Mouse (Mus musculus) hindbrain, embryonic 16.5 days (tissue): ENCODE data around the gene Masp2. TPM values are rescaled to one million over a fixed set of nuclear protein-coding genes. Genes with fewer than 3 reads are reported as not detected.

Experiments
- ATAC-seq: fragments of 200-750 bp; cut with Nextera tagmentation; 2 replicates; pipeline ENCODE4 v1.8.0; 2017; ENCODE audit warnings: moderate TSS enrichment, moderate library complexity
- H3K27ac ChIP-seq: fragments of 300-500 bp; sonication (generic); 2 replicates; pipeline ENCODE4 v1.5.1; 2014; ENCODE audit warnings: low read depth, mild to moderate bottlenecking, control low read depth, low read length, moderate library complexity
- H3K27me3 ChIP-seq: fragments of 300-500 bp; sonication (generic); replicated peaks from 2 replicates; pipeline ENCODE4 v1.6.1; 2014; ENCODE audit warnings: low read length; ENCODE audit not compliant: control insufficient read depth, insufficient read depth
- H3K36me3 ChIP-seq: fragments of 300-500 bp; sonication (generic); 2 replicates; pipeline ENCODE4 v1.6.1; 2014; ENCODE audit warnings: mild to moderate bottlenecking, low read length, moderate library complexity, mixed read lengths; ENCODE audit not compliant: control insufficient read depth, insufficient read depth
- H3K4me1 ChIP-seq: fragments of 300-500 bp; sonication (generic); 2 replicates; pipeline ENCODE4 v1.6.1; 2014; ENCODE audit warnings: low read depth, low read length; ENCODE audit not compliant: control insufficient read depth, insufficient read depth
- H3K4me2 ChIP-seq: fragments of 300-500 bp; sonication (generic); 2 replicates; pipeline ENCODE4 v1.6.1; 2014; ENCODE audit warnings: mild to moderate bottlenecking, low read length, control low read depth, moderate library complexity
- H3K4me3 ChIP-seq: fragments of 300-500 bp; sonication (generic); 2 replicates; pipeline ENCODE4 v1.5.1; 2014; ENCODE audit warnings: mild to moderate bottlenecking, low read length, control low read depth, moderate library complexity
- H3K9ac ChIP-seq: fragments of 300-500 bp; sonication (generic); 2 replicates; pipeline ENCODE4 v1.6.1; 2014; ENCODE audit warnings: low read depth, mild to moderate bottlenecking, control low read depth, low read length, moderate library complexity
- H3K9me3 ChIP-seq: fragments of 300-500 bp; sonication (generic); 2 replicates; pipeline ENCODE4 v1.6.1; 2014; ENCODE audit warnings: mild to moderate bottlenecking, low read length, moderate library complexity; ENCODE audit not compliant: control insufficient read depth
- WGBS: fragments of 180-500 bp; shearing (Covaris S2); extraction: QIAGEN DNeasy Blood & Tissue Kit; methylation state at CpG from one replicate; pipeline ENCODE4 v1.1.7; 2014; 5-methylcytosine and 5-hydroxymethylcytosine counted together
- polyA plus RNA-seq: library from polyadenylated mRNA; unstranded; fragments of >200 nt; fragmentation: Nextera tagmentation; extraction: Ambion mirVana; gene quantifications from 2 replicates; pipeline ENCODE4 v1.2.1, GENCODE M21; 2015

Masp2 gene
- polyA plus RNA-seq, 1 experiment from 2014 or later: 0.95 TPM

DNA sequence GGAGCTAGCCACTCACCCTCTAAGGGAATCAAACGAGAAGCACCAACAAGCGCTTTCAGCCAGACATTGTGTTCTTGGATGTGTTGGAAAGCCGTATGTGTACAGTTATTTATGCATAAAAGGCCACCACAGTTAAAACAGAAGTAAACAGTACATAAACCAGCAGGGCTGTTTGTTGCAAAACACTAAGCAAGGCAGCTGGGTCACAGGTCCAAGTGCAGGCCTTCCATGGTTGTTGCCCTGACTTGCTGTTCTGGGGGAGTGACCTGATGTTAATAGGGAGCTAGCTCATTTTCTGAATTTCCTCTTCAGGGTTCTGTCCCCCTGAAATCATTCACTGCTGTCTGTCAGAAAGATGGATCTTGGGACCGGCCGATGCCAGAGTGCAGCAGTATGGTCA lies 7.5 kb downstream of the Masp2 start:
- H3K27me3 ChIP-seq: no peaks in the 10 kb centered on the region
- H3K9ac ChIP-seq: no peak overlapping the region
- H3K27ac ChIP-seq: no peak overlapping the region
- H3K4me3 ChIP-seq: no peak overlapping the region
- WGBS: 67% methylated on average over 5 of the region's 5 CpGs
- 0 out of 2 replicates have a peak, but pooled peaks cover 8% of the 10 kb centered on the region for H3K36me3 ChIP-seq
- no peak for ATAC-seq
- H3K4me1 ChIP-seq: no peaks in the 10 kb centered on the region; the same call in 1 of the 2 replicates
- H3K4me2 ChIP-seq: no peak overlapping the region
- no peaks in the 10 kb centered on the region for H3K9me3 ChIP-seq

- ATAC-seq: no peak
- peaks cover 14% of the 10 kb centered on the region for H3K36me3 ChIP-seq
- no peak overlapping the region for H3K4me3 ChIP-seq
- no peaks in the 10 kb centered on the region for H3K9me3 ChIP-seq
- WGBS: 74% methylated on average over 5 of the region's 5 CpGs
- H3K27ac ChIP-seq: no peak overlapping the region
- no peaks in the 10 kb centered on the region for H3K27me3 ChIP-seq
- H3K4me2 ChIP-seq: no peak overlapping the region
- no peaks in the 10 kb centered on the region; the same call in 1 of the 2 replicates for H3K4me1 ChIP-seq
- H3K9ac ChIP-seq: no peak overlapping the region
Observed at GRCm38 (mm10) chr4:148610631-148611364, 8.4 kb downstream of the Masp2 start.

GRCm38 (mm10) chr4:148612557-148612956 lies 10.2 kb downstream of the Masp2 start:
- no peaks in the 10 kb centered on the region; the same call in 1 of the 2 replicates for H3K4me1 ChIP-seq
- no peaks in the 10 kb centered on the region for H3K27me3 ChIP-seq
- no peak overlapping the region for H3K4me2 ChIP-seq
- ATAC-seq: no peak
- H3K9ac ChIP-seq: no peak overlapping the region
- H3K36me3 ChIP-seq: peaks cover 17% of the 10 kb centered on the region
- no peak overlapping the region for H3K27ac ChIP-seq
- H3K9me3 ChIP-seq: no peaks in the 10 kb centered on the region
- WGBS: 44% methylated on average over 4 of the region's 4 CpGs
- no peak overlapping the region for H3K4me3 ChIP-seq

DNA sequence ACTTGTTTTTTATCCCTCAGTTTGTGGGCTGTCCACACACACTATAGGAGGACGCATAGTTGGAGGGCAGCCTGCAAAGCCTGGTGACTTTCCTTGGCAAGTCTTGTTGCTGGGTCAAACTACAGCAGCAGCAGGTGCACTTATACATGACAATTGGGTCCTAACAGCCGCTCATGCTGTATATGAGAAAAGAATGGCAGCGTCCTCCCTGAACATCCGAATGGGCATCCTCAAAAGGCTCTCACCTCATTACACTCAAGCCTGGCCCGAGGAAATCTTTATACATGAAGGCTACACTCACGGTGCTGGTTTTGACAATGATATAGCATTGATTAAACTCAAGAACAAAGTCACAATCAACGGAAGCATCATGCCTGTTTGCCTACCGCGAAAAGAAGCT lies 11.4 kb downstream of the Masp2 start:
- Histone ChIP-seq H3K9ac (no peak overlapping the region), H3K4me2 (no peak overlapping the region), H3K4me3 (no peak overlapping the region), H3K27me3 (no peaks in the 10 kb centered on the region), H3K36me3 (peaks cover 20% of the 10 kb centered on the region), H3K4me1 (no peaks in the 10 kb centered on the region; the same call in 1 of the 2 replicates), H3K9me3 (no peaks in the 10 kb centered on the region), H3K27ac (no peak overlapping the region)
- ATAC-seq: no peak
- 43% methylated on average over 9 of the region's 9 CpGs for WGBS

GRCm38 (mm10) chr4:148619805-148620204 lies 17.5 kb downstream of the Masp2 start:
- no peak overlapping the region for H3K9ac ChIP-seq
- H3K4me1 ChIP-seq: peaks cover 2% of the 10 kb centered on the region
- H3K4me3 ChIP-seq: no peak overlapping the region
- H3K4me2 ChIP-seq: no peak overlapping the region
- no peak for ATAC-seq
- 93% methylated on average over 1 of the region's 1 CpGs for WGBS
- H3K36me3 ChIP-seq: peaks cover 49% of the 10 kb centered on the region
- no peaks in the 10 kb centered on the region for H3K27me3 ChIP-seq
- no peaks in the 10 kb centered on the region for H3K9me3 ChIP-seq
- H3K27ac ChIP-seq: no peak overlapping the region

GRCm38 (mm10) chr4:148620718-148621117 lies 18.4 kb downstream of the Masp2 start:
- no peak for ATAC-seq
- H3K9me3 ChIP-seq: no peaks in the 10 kb centered on the region
- peaks cover 46% of the 10 kb centered on the region for H3K36me3 ChIP-seq
- H3K4me1 ChIP-seq: peaks cover 6% of the 10 kb centered on the region
- H3K9ac ChIP-seq: no peak overlapping the region
- H3K27me3 ChIP-seq: no peaks in the 10 kb centered on the region
- WGBS: 94% methylated on average over 1 of the region's 1 CpGs
- H3K4me3 ChIP-seq: no peak overlapping the region
- no peak overlapping the region for H3K4me2 ChIP-seq
- no peak overlapping the region for H3K27ac ChIP-seq

DNA sequence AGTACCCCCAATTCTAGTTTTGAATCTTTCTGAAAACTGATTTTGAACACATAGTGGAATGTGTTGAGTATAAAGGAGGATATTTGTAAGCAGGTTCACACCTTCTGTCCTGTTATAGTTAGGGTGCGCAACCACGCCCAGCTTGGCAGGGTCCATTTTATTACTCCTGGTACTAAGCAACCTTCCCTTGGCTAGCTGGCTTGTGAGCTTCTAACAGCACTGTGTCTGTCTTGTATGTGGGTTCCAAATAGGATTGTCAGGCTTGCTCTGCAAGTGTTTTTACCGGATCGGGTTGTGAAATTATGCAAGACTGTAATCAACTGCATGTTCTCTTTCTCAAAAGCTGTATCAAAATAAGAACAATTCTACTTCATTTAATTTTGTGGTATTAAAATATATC lies 20.1 kb downstream of the Masp2 start:
- Histone ChIP-seq H3K36me3 (peaks cover 40% of the 10 kb centered on the region), H3K4me3 (no peak overlapping the region), H3K4me1 (peaks cover 6% of the 10 kb centered on the region), H3K9ac (no peak overlapping the region), H3K9me3 (no peaks in the 10 kb centered on the region), H3K27me3 (no peaks in the 10 kb centered on the region), H3K4me2 (no peak overlapping the region), H3K27ac (no peak overlapping the region)
- ATAC-seq: no peak
- WGBS: 99% methylated on average over 4 of the region's 4 CpGs

DNA sequence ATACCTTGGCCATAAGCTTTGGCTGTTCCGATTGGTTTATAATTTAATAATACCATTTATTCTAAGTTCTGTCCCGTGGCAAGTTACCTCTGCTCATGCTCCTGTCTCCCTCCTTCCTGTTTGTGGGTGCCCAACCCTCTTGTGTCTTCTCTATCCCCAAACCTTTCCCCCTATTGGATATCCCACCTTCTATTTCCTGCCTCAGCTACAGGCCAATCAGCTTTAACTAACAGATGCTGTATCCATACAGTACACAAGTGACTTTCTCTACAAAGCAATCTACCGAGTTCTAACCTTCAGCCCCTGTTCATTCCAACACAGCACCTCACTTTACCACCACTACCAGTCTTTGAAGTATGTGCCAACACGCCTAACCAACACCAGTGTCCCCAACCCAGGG lies 21.3 kb downstream of the Masp2 start:
- Histone ChIP-seq H3K4me3 (no peak overlapping the region), H3K4me2 (no peak overlapping the region), H3K27ac (no peak overlapping the region), H3K9ac (no peak overlapping the region), H3K4me1 (peaks cover 6% of the 10 kb centered on the region), H3K9me3 (no peaks in the 10 kb centered on the region), H3K27me3 (no peaks in the 10 kb centered on the region), H3K36me3 (peaks cover 38% of the 10 kb centered on the region)
- ATAC-seq: no peak
- 94% methylated on average over 4 of the region's 4 CpGs for WGBS

DNA sequence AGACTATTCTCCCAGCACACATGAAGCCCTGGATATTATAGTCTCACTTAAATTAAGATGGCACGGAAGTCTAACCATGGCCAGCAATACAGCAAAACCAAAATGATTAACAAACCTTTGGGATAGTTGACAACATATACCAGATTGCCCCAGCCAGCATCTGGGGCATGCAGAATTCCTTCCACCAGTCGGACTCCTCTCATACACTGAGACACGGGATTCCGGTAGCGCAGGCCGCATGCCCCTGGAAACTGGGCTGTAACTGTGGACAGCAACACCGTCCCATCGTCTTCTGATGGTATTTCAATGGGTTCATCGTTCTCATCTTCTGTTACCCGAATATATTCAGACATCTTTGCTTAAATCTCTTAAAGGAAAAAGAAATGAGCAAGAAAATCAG lies 22.7 kb downstream of the Masp2 start:
- no peak for ATAC-seq
- Histone ChIP-seq H3K9ac (no peak overlapping the region), H3K4me3 (no peak overlapping the region), H3K4me1 (peaks cover 6% of the 10 kb centered on the region), H3K27ac (no peak overlapping the region), H3K27me3 (no peaks in the 10 kb centered on the region), H3K4me2 (peak overlapping the region; percentile 64), H3K36me3 (peaks cover 28% of the 10 kb centered on the region), H3K9me3 (no peaks in the 10 kb centered on the region)
- WGBS: 84% methylated on average over 10 of the region's 10 CpGs
